Mouse (Mus musculus): Measurements from ENCODE around the gene Etv5.
A peak's percentile ranks its signal among the peaks of the same experiment; 100 is the strongest.
"Not testable (repeated sequence)": the region's sequence is repeated elsewhere in the genome, so short reads cannot be mapped to it uniquely, and the experiment has no call there.

Etv5 gene

GRCm38 (mm10) chr16:22389146-22389911 lies 50.2 kb downstream of the Etv5 start:
- no peak for DNase-seq

GRCm38 (mm10) chr16:22387731-22388130 lies 51.8 kb downstream of the Etv5 start:
- peak in 1 of 2 experiments; percentile 18 for DNase-seq

- DNase-seq = not testable (repeated sequence)
These were observed 57.5 kb downstream of the Etv5 start for GRCm38 (mm10) chr16:22382018-22382417.

- DNase-seq = no peak
These were observed 58.5 kb downstream of the Etv5 start for GRCm38 (mm10) chr16:22380981-22381380.

- no peak for DNase-seq
These were observed 59.5 kb downstream of the Etv5 start for GRCm38 (mm10) chr16:22379986-22380385.

- DNase-seq = no peak
These were observed 60.2 kb downstream of the Etv5 start for GRCm38 (mm10) chr16:22379342-22379741.

- DNase-seq = no peak
These were observed 61.8 kb downstream of the Etv5 start for GRCm38 (mm10) chr16:22377714-22378113.

GRCm38 (mm10) chr16:22374898-22375297 lies 64.6 kb downstream of the Etv5 start:
- no peak for DNase-seq

- no peak for DNase-seq
These were observed 66.8 kb downstream of the Etv5 start for GRCm38 (mm10) chr16:22372701-22373124.

GRCm38 (mm10) chr16:22372225-22372624 lies 67.3 kb downstream of the Etv5 start:
- DNase-seq = no peak

GRCm38 (mm10) chr16:22367099-22367498 lies 72.4 kb downstream of the Etv5 start:
- no peak for DNase-seq

GRCm38 (mm10) chr16:22366040-22366439 lies 73.5 kb downstream of the Etv5 start:
- DNase-seq = no peak

GRCm38 (mm10) chr16:22365596-22365995 lies 73.9 kb downstream of the Etv5 start:
- DNase-seq = no peak

GRCm38 (mm10) chr16:22358701-22359354 lies 80.7 kb downstream of the Etv5 start:
- no peak for DNase-seq

- not testable (repeated sequence) for DNase-seq
These were observed 85.3 kb downstream of the Etv5 start for GRCm38 (mm10) chr16:22354177-22354576.

- no peak for DNase-seq
These were observed 85.9 kb downstream of the Etv5 start for GRCm38 (mm10) chr16:22353639-22354038.

- no peak for DNase-seq
These were observed 88.3 kb downstream of the Etv5 start for GRCm38 (mm10) chr16:22351194-22351593.

GRCm38 (mm10) chr16:22349798-22350197 lies 89.7 kb downstream of the Etv5 start:
- DNase-seq = no peak

- DNase-seq = no peak
These were observed 90.8 kb downstream of the Etv5 start for GRCm38 (mm10) chr16:22348478-22349270.

- DNase-seq = no peak
These were observed 91.5 kb downstream of the Etv5 start for GRCm38 (mm10) chr16:22348014-22348413.

GRCm38 (mm10) chr16:22341236-22341671 lies 98.3 kb downstream of the Etv5 start:
- DNase-seq = no peak

- DNase-seq = no peak
These were observed 103.7 kb downstream of the Etv5 start for GRCm38 (mm10) chr16:22335781-22336180.

Data from thymus, adult 18-20 months (tissue).